Mouse (Mus musculus) erythroid progenitor cell, adult 5-6 weeks (primary cell): ENCODE data around the gene Pnldc1. TPM values are rescaled to one million over a fixed set of nuclear protein-coding genes. Genes with fewer than 3 reads are reported as not detected.
"Not testable (repeated sequence)": the region's sequence is repeated elsewhere in the genome, so short reads cannot be mapped to it uniquely, and the experiment has no call there.

Experiments used
- ATAC-seq: replicated peaks from 2 replicates; pipeline ENCODE4 v1.8.0; 2016; ENCODE audit warnings: moderate number of reproducible peaks, mild to moderate bottlenecking, moderate TSS enrichment, inconsistent platforms; ENCODE audit not compliant: poor library complexity, low FRiP score, severe bottlenecking
- total RNA-seq, 2 experiments: library from RNA; stranded (forward) in 1 of 2; stranded (reverse) in 1 of 2; fragments of 150-400 nt in 1 of 2; fragments of 186-747, 209-891 nt in 1 of 2; gene quantifications; 2 replicates each; pipeline versions ENCODE4 v1.2.3 to v1.2.4; 2015 to 2017; ENCODE audit warnings: low replicate concordance in 2 of 2

Gene Pnldc1
- 2.9 TPM in 1 of 2 replicates, not detected in the other for total RNA-seq (2015; ENCODE audit: low replicate concordance)
- 7.4 TPM in 1 of 2 replicates, not detected in the other for total RNA-seq (2017; ENCODE audit: low replicate concordance)

GRCm38 (mm10) chr17:12909361-12910280, at the start of gene Pnldc1:
Pnldc1 (minus strand) TSS chr17:12910230.
- ATAC-seq: no peak

- ATAC-seq: not testable (repeated sequence)
Measured at GRCm38 (mm10) chr17:12959377-12959776, 49.3 kb upstream of the Pnldc1 start.

- no peak for ATAC-seq
Measured at GRCm38 (mm10) chr17:12956664-12957063, 46.6 kb upstream of the Pnldc1 start.

- ATAC-seq: no peak
Measured at GRCm38 (mm10) chr17:12949669-12950068, 39.6 kb upstream of the Pnldc1 start.

- ATAC-seq: no peak
Measured at GRCm38 (mm10) chr17:12942459-12943162, 32.6 kb upstream of the Pnldc1 start.

- ATAC-seq: no peak
Measured at GRCm38 (mm10) chr17:12941543-12942260, 31.7 kb upstream of the Pnldc1 start.

- ATAC-seq: peak; percentile 60; the same call in 1 of the 2 replicates
Measured at GRCm38 (mm10) chr17:12940151-12940805, 30.2 kb upstream of the Pnldc1 start, which contains the start of gene Acat3. Acat3 (minus strand) TSS chr17:12940600.

GRCm38 (mm10) chr17:12939377-12940148, 29.5 kb upstream of the Pnldc1 start:
- peak; percentile 60 for ATAC-seq

GRCm38 (mm10) chr17:12938077-12938476, 28.0 kb upstream of the Pnldc1 start:
- no peak for ATAC-seq

GRCm38 (mm10) chr17:12937412-12937970, 27.5 kb upstream of the Pnldc1 start:
- no peak for ATAC-seq

- no peak for ATAC-seq
Measured at GRCm38 (mm10) chr17:12935719-12936118, 25.7 kb upstream of the Pnldc1 start.

GRCm38 (mm10) chr17:12931576-12931975, 21.5 kb upstream of the Pnldc1 start:
- ATAC-seq: not testable (repeated sequence)

GRCm38 (mm10) chr17:12925703-12926180, 15.7 kb upstream of the Pnldc1 start:
- no peak for ATAC-seq

- no peak for ATAC-seq
Measured at GRCm38 (mm10) chr17:12925001-12925400, 15.0 kb upstream of the Pnldc1 start.

GRCm38 (mm10) chr17:12921073-12921472, 11.0 kb upstream of the Pnldc1 start:
- no peak for ATAC-seq

- peak; percentile 62 for ATAC-seq
Measured at GRCm38 (mm10) chr17:12916588-12917380, 6.8 kb upstream of the Pnldc1 start.

- peak; percentile 98 for ATAC-seq
Measured at GRCm38 (mm10) chr17:12915881-12916583, 6.0 kb upstream of the Pnldc1 start, which contains the start of gene Mrpl18. Mrpl18 (minus strand) TSS chr17:12916345.
